In genomic region chr10:59951211-59952151, GRCm38 (mm10) we compare ENCODE assay signal across 8 mouse cellular contexts. TPM values are rescaled to one million over a fixed set of nuclear protein-coding genes. Genes with fewer than 3 reads are reported as not detected.
DNase-seq lines count a peak whose midpoint lies in the region; ATAC-seq and TF ChIP-seq lines count a peak whose summit lies in the region.

Gene Ddit4, minus strand, starts transcription at chr10:59951834.

- peaks cover 21% of the 10 kb centered on the region for H3K79me2 ChIP-seq in C2C12 (ENCODE audit: control insufficient read depth, insufficient read depth)

- peak within 1 kb of the TSS; percentile 90 for H3K9ac ChIP-seq in heart, embryonic 12.5 days
- H3K9ac ChIP-seq in liver, embryonic 12.5 days = peak within 1 kb of the TSS; percentile 78
- peak within 1 kb of the TSS; percentile 87 for H3K9ac ChIP-seq in stomach, embryonic 15.5 days

- H3K4me3 ChIP-seq in C2C12 (ENCODE audit: insufficient read depth, poor library complexity, severe bottlenecking) = peak within 1 kb of the TSS; percentile 93
- H3K4me3 ChIP-seq in erythroblast, embryonic 14.5 days (replicated peaks) = peak within 1 kb of the TSS; percentile 69
- H3K4me3 ChIP-seq in heart, embryonic 12.5 days = peak within 1 kb of the TSS; percentile 70
- H3K4me3 ChIP-seq in liver, embryonic 12.5 days = peak within 1 kb of the TSS; percentile 66
- peak within 1 kb of the TSS; percentile 79 for H3K4me3 ChIP-seq in stomach, embryonic 15.5 days (replicated peaks)

- peaks cover 17% of the 10 kb centered on the region for H3K79me3 ChIP-seq in C2C12 (ENCODE audit: low read depth)

- peak; percentile 93; the same call in 1 of the 2 replicates for TF ChIP-seq POLR2A in brain, embryonic 14.5 days (IDR thresholded peaks at IDR 0.05; ENCODE audit: borderline replicate concordance, extremely low read depth, insufficient read depth, insufficient read length, poor library complexity, severe bottlenecking)

- peaks cover 25% of the 10 kb centered on the region for H3K4me1 ChIP-seq in erythroblast, embryonic 14.5 days (ENCODE audit: control insufficient read depth)
- H3K4me1 ChIP-seq in heart, embryonic 12.5 days (replicated peaks) = peaks cover 40% of the 10 kb centered on the region
- peaks cover 39% of the 10 kb centered on the region for H3K4me1 ChIP-seq in liver, embryonic 12.5 days
- peaks cover 21% of the 10 kb centered on the region; the same call in 1 of the 2 replicates for H3K4me1 ChIP-seq in stomach, embryonic 15.5 days

- peak; percentile 100 for DNase-seq in brain, embryonic 14.5 days (ENCODE audit: low read depth)
- DNase-seq in kidney, postnatal 10 days = peak; percentile 100
- DNase-seq in natural killer cell, adult 2 months (ENCODE audit: low spot score in 2 of 2) = peak; percentile 95 to 97

- H3ac ChIP-seq in C2C12 (ENCODE audit: control insufficient read depth, insufficient read length, low read depth) = peak within 1 kb of the TSS; percentile 84

- H3K4me2 ChIP-seq in heart, embryonic 12.5 days = peak within 1 kb of the TSS; percentile 88
- H3K4me2 ChIP-seq in liver, embryonic 12.5 days = peak within 1 kb of the TSS; percentile 95
- peak within 1 kb of the TSS; percentile 79 for H3K4me2 ChIP-seq in stomach, embryonic 15.5 days

- peaks cover 5% of the 10 kb centered on the region for H3K36me3 ChIP-seq in C2C12 (ENCODE audit: control insufficient read depth, insufficient read depth)
- H3K36me3 ChIP-seq in erythroblast, embryonic 14.5 days (ENCODE audit: control insufficient read depth) = no peaks in the 10 kb centered on the region
- H3K36me3 ChIP-seq in heart, embryonic 12.5 days = peaks cover 3% of the 10 kb centered on the region; the same call in 1 of the 2 replicates
- no peaks in the 10 kb centered on the region; the same call in 1 of the 2 replicates for H3K36me3 ChIP-seq in liver, embryonic 12.5 days
- no peaks in the 10 kb centered on the region for H3K36me3 ChIP-seq in stomach, embryonic 15.5 days

- peak; percentile 97 for ATAC-seq in heart, embryonic 12.5 days (ENCODE audit: insufficient number of reproducible peaks, low FRiP score)
- peak; percentile 99 for ATAC-seq in liver, embryonic 12.5 days
- ATAC-seq in stomach, embryonic 15.5 days (ENCODE audit: insufficient read depth, low FRiP score, low read depth) = peak; percentile 96

- no peaks in the 10 kb centered on the region for H3K9me3 ChIP-seq in erythroblast, embryonic 14.5 days (ENCODE audit: control insufficient read depth, low read length)
- H3K9me3 ChIP-seq in heart, embryonic 12.5 days (replicated peaks) = no peaks in the 10 kb centered on the region
- H3K9me3 ChIP-seq in liver, embryonic 12.5 days (replicated peaks) = no peaks in the 10 kb centered on the region
- H3K9me3 ChIP-seq in stomach, embryonic 15.5 days = no peaks in the 10 kb centered on the region

- TF ChIP-seq CTCF in C2C12 (IDR thresholded peaks at IDR 0.05; ENCODE audit: control insufficient read depth, insufficient read depth, insufficient read length) = no peak
- TF ChIP-seq CTCF in brain, embryonic 14.5 days (IDR thresholded peaks at IDR 0.05; ENCODE audit: borderline replicate concordance, extremely low read depth, insufficient read depth, insufficient read length) = no peak

- H3K27ac ChIP-seq in heart, embryonic 12.5 days (ENCODE audit: poor library complexity, severe bottlenecking) = peak within 1 kb of the TSS; percentile 90
- H3K27ac ChIP-seq in liver, embryonic 12.5 days = peak within 1 kb of the TSS; percentile 69
- H3K27ac ChIP-seq in stomach, embryonic 15.5 days = peak within 1 kb of the TSS; percentile 93

- no peaks in the 10 kb centered on the region for H3K27me3 ChIP-seq in C2C12 (ENCODE audit: control insufficient read depth, insufficient read depth, insufficient read length)
- peaks cover 80% of the 10 kb centered on the region for H3K27me3 ChIP-seq in erythroblast, embryonic 14.5 days (ENCODE audit: control insufficient read depth)
- peaks cover 3% of the 10 kb centered on the region for H3K27me3 ChIP-seq in heart, embryonic 12.5 days (replicated peaks)
- peaks cover 57% of the 10 kb centered on the region for H3K27me3 ChIP-seq in liver, embryonic 12.5 days (replicated peaks)
- H3K27me3 ChIP-seq in stomach, embryonic 15.5 days (replicated peaks) = no peaks in the 10 kb centered on the region

- WGBS in heart, embryonic 12.5 days = under 1% methylated on average over 76 of the region's 76 CpGs
- WGBS in liver, embryonic 12.5 days (ENCODE audit: insufficient replicate concordance) = 1% methylated on average over 76 of the region's 76 CpGs
- under 1% methylated on average over 74 of the region's 76 CpGs for WGBS in stomach, embryonic 15.5 days

TF ChIP-seq in C2C12, 6 proteins besides CTCF, POLR2A, EP300 and RAD21:
- TF ChIP-seq MAX (IDR thresholded peaks at IDR 0.05) (peak; percentile 48), USF1 (IDR thresholded peaks at IDR 0.05; ENCODE audit: low read depth) (no peak)

RNA-seq across cellular contexts. Expression of gene Ddit4, which starts in this region (rescaled TPM):
- 62.7 TPM for polyA plus RNA-seq in C2C12 (2012; fragmentation: generic; extraction: Trizol)
- polyA plus RNA-seq in brain, embryonic 14.5 days (2012; rRNA removed) = 82.4 and 114 TPM in 2 replicates
- 0.06 and 0.07 TPM in 2 replicates for polyA plus RNA-seq in erythroblast, embryonic 14.5 days (2012)
- polyA plus RNA-seq in heart, embryonic 12.5 days (2016; fragmentation: Nextera tagmentation; extraction: Ambion mirVana) = 23.9 and 25.7 TPM in 2 replicates
- 5.4 and 6.9 TPM in 2 replicates for polyA plus RNA-seq in liver, embryonic 12.5 days (2016; fragmentation: Nextera tagmentation; extraction: Ambion mirVana)
- polyA plus RNA-seq in stomach, embryonic 15.5 days (2015; fragmentation: Nextera tagmentation; extraction: Ambion mirVana) = 45.6 and 45.8 TPM in 2 replicates

Comparison
In these comparisons a context has a peak if more than half of its experiments do, and no peak if none do; other contexts are left out.
1. Peak in every context shown above with its lines: DNase-seq, ATAC-seq, H3K4me3 ChIP-seq and H3K27ac ChIP-seq.